Mouse (Mus musculus): Measurements from ENCODE around the gene Olfr993.

Gene Olfr993

DNA sequence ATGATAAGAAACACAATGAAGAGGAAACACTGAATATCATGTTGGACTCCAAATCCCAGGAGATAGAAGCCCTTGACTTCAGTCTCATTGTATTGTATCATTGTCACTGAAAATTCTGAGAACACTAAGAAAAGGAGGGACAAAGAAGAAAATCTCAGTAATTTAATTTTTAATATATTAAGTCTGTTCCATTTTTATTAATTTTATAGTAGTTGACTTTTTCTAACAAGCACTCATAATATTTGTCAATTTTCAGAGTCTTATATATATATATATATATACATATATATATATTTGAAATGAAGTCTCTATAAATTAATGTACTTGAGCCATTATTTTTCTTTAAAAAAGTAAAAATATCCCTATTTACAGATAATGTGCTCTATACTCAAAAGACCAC lies at the start of gene Olfr993:
Gene Olfr993 (minus strand): TSS at position 101 of the 400 bp plus-strand sequence.
- no peak for DNase-seq

DNA sequence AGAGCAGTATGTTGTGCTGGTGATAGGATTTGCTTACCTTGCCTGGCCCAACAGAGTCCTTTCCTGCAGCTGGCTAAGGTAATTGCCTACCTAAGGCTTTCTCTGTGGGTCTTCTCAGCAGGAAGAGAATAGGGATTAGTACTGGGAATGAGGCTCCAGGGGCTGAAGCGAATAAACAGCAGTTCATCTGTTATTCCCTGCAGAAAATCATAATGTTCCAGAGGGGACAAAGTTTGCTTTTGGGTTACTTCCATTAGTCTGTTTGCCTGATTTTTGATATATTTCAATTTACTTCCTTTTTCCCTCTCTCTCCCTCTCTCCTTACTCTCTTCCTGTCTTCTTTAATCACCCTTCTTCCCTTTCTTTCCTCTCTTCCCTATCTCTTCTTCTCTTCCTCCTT lies 28.9 kb upstream of the Olfr993 start, which contains the start of gene Olfr995:
Gene Olfr995 (minus strand): TSS at position 101 of the 400 bp plus-strand sequence.
- no peak for DNase-seq

DNA sequence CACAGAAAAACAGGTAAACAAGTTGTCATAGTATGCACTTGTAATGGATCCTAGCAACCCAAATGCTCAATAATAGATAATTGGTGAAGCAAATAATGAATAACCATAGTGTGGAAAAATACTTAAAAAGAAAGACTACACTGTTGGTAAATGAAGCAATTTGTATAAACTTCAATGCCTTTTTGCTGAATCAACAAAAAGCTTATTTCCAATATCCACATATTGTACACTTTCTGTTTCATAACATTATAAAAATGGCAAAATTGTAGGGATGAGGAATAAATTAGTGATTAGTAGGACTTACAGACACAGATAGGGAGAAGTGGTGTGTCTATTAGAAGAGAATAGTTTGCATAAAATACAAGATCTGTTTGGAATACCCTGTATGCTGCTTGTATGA lies 27.9 kb upstream of the Olfr993 start:
- DNase-seq, result no peak

DNA sequence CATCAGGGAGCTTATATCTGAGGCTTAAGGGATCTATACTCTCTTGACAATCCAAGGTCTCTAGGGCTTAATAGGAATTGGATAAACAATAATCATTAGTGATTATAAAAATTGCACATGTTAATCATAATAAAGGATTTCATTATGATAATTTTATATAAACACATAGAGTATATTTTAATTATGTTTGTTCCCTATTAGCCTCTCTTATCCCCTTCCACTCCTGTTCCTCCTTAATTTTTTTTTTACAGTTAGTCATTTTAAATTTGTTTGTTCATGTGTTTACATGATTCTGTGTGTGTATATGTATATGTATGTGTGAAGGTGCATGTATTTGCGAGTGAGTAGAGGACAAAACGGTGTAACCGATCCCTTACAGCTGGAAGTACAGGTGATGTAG lies 21.7 kb upstream of the Olfr993 start, which contains the start of gene Olfr994:
Gene Olfr994 (minus strand): TSS at position 101 of the 400 bp plus-strand sequence.
- DNase-seq, result no peak

DNA sequence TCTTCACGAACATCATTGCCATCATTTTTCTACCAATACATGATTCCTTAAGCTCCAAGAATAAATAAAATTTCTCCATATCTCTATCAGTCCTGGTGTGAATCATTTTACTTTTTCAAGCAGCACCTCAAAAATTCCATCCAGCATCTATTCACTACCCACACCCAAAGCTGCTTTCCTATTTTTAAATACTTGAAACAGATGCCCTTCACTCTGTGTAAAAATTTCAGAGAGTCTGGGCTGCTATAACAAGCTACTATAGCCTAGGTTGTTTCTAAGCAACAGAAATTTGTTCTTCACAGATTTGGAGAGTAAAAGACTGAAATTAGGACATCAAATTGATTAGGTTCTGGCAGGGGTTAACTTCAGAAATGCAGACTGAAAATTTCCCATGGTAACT lies 11.2 kb upstream of the Olfr993 start:
- no peak for DNase-seq

DNA sequence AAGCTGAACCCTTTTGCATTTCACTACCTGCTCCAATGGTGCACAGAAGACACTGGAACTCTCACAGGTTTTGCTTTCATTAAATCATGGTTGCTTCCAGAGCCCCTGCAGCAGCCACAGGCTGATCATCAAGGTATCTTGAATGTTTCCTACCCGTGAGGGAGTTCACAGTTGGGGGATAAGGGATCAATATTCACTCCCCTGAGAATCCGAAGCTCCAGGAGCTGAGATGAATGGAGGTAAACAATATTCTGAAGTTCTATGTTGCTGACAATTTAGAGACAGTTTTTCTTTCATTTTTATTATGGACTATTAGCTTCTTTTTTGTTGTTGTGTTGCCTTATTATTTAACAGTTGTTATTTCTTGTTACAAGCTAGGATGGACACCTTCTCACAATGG lies 5.3 kb downstream of the Olfr993 start, which contains the start of gene Olfr992:
Gene Olfr992 (minus strand): TSS at position 101 of the 400 bp plus-strand sequence.
- DNase-seq, result no peak
